Mouse (Mus musculus): ENCODE results near the gene Fxyd7. TPM values are rescaled to one million over a fixed set of nuclear protein-coding genes. Genes with fewer than 3 reads are reported as not detected.
A peak's percentile ranks its signal among the peaks of the same experiment; 100 is the strongest.

Fxyd7 gene
- polyA plus RNA-seq, 1 experiment = 1.0 TPM

- H3K4me1 ChIP-seq = peaks cover 84% of the 10 kb centered on the region
- H3K27me3 ChIP-seq (replicated peaks) = peaks cover 24% of the 10 kb centered on the region
- H3K9me3 ChIP-seq = peaks cover 4% of the 10 kb centered on the region; the same call in 1 of the 2 replicates
- peak overlapping the region; percentile 91 for H3K4me3 ChIP-seq (replicated peaks)
- TF ChIP-seq FLI1 (IDR thresholded peaks at IDR 0.05; ENCODE audit: low read length) (no peak), GATA1 (IDR thresholded peaks at IDR 0.05; ENCODE audit: borderline replicate concordance, low read length) (no peak)
- peaks cover 38% of the 10 kb centered on the region for H3K36me3 ChIP-seq (replicated peaks; ENCODE audit: low read length)
Observed at GRCm38 (mm10) chr7:31041662-31042315, 9.5 kb downstream of the Fxyd7 start.

GRCm38 (mm10) chr7:31041023-31041407, 10.3 kb downstream of the Fxyd7 start:
- peaks cover 46% of the 10 kb centered on the region for H3K36me3 ChIP-seq (replicated peaks; ENCODE audit: low read length)
- H3K4me3 ChIP-seq (replicated peaks) = peak overlapping the region; percentile 91
- peaks cover 17% of the 10 kb centered on the region for H3K27me3 ChIP-seq (replicated peaks)
- no peak for TF ChIP-seq FLI1 (IDR thresholded peaks at IDR 0.05; ENCODE audit: low read length)
- no peak for TF ChIP-seq GATA1 (IDR thresholded peaks at IDR 0.05; ENCODE audit: borderline replicate concordance, low read length)
- peaks cover 87% of the 10 kb centered on the region for H3K4me1 ChIP-seq
- peaks cover 4% of the 10 kb centered on the region; the same call in 1 of the 2 replicates for H3K9me3 ChIP-seq

GRCm38 (mm10) chr7:31040281-31041022, 10.8 kb downstream of the Fxyd7 start:
- Histone ChIP-seq H3K4me1 (peaks cover 92% of the 10 kb centered on the region), H3K36me3 (replicated peaks; ENCODE audit: low read length) (peaks cover 52% of the 10 kb centered on the region), H3K9me3 (peaks cover under 1% of the 10 kb centered on the region; the same call in 1 of the 2 replicates), H3K27me3 (replicated peaks) (peaks cover 15% of the 10 kb centered on the region), H3K4me3 (replicated peaks) (peak overlapping the region; percentile 91)
- TF ChIP-seq GATA1 (IDR thresholded peaks at IDR 0.05; ENCODE audit: borderline replicate concordance, low read length) (no peak), FLI1 (IDR thresholded peaks at IDR 0.05; ENCODE audit: low read length) (no peak)

- Histone ChIP-seq H3K4me3 (replicated peaks) (peak overlapping the region; percentile 60), H3K4me1 (peaks cover 98% of the 10 kb centered on the region), H3K9me3 (no peaks in the 10 kb centered on the region), H3K36me3 (replicated peaks; ENCODE audit: low read length) (peaks cover 66% of the 10 kb centered on the region), H3K27me3 (replicated peaks) (peaks cover 3% of the 10 kb centered on the region)
- no peak for TF ChIP-seq FLI1 (IDR thresholded peaks at IDR 0.05; ENCODE audit: low read length)
- TF ChIP-seq GATA1 (IDR thresholded peaks at IDR 0.05; ENCODE audit: borderline replicate concordance, low read length) = no peak
Observed at GRCm38 (mm10) chr7:31039011-31039410, 12.3 kb downstream of the Fxyd7 start.

- H3K9me3 ChIP-seq = no peaks in the 10 kb centered on the region
- peaks cover 98% of the 10 kb centered on the region for H3K4me1 ChIP-seq
- peak overlapping the region; percentile 86 for H3K4me3 ChIP-seq (replicated peaks)
- TF ChIP-seq FLI1 (IDR thresholded peaks at IDR 0.05; ENCODE audit: low read length) (no peak), GATA1 (IDR thresholded peaks at IDR 0.05; ENCODE audit: borderline replicate concordance, low read length) (no peak)
- H3K27me3 ChIP-seq (replicated peaks) = no peaks in the 10 kb centered on the region
- H3K36me3 ChIP-seq (replicated peaks; ENCODE audit: low read length) = peaks cover 78% of the 10 kb centered on the region
Observed at GRCm38 (mm10) chr7:31037675-31038074, 13.6 kb downstream of the Fxyd7 start.

GRCm38 (mm10) chr7:31036917-31037316, 14.3 kb downstream of the Fxyd7 start:
- H3K4me3 ChIP-seq (replicated peaks) = peak overlapping the region; percentile 86
- no peaks in the 10 kb centered on the region for H3K9me3 ChIP-seq
- H3K27me3 ChIP-seq (replicated peaks) = no peaks in the 10 kb centered on the region
- TF ChIP-seq GATA1 (IDR thresholded peaks at IDR 0.05; ENCODE audit: borderline replicate concordance, low read length) (no peak), FLI1 (IDR thresholded peaks at IDR 0.05; ENCODE audit: low read length) (no peak)
- H3K4me1 ChIP-seq = peaks cover 98% of the 10 kb centered on the region
- H3K36me3 ChIP-seq (replicated peaks; ENCODE audit: low read length) = peaks cover 85% of the 10 kb centered on the region

- Histone ChIP-seq H3K4me1 (peaks cover 90% of the 10 kb centered on the region), H3K4me3 (replicated peaks) (no peak overlapping the region), H3K27me3 (replicated peaks) (no peaks in the 10 kb centered on the region), H3K9me3 (no peaks in the 10 kb centered on the region), H3K36me3 (replicated peaks; ENCODE audit: low read length) (peaks cover 86% of the 10 kb centered on the region)
- TF ChIP-seq GATA1 (IDR thresholded peaks at IDR 0.05; ENCODE audit: borderline replicate concordance, low read length) = no peak
- TF ChIP-seq FLI1 (IDR thresholded peaks at IDR 0.05; ENCODE audit: low read length) = no peak
Observed at GRCm38 (mm10) chr7:31035291-31035690, 16.0 kb downstream of the Fxyd7 start.

GRCm38 (mm10) chr7:31034789-31035188, 16.5 kb downstream of the Fxyd7 start:
- Histone ChIP-seq H3K4me1 (peaks cover 85% of the 10 kb centered on the region), H3K4me3 (replicated peaks) (peak overlapping the region; percentile 26), H3K36me3 (replicated peaks; ENCODE audit: low read length) (peaks cover 85% of the 10 kb centered on the region), H3K9me3 (no peaks in the 10 kb centered on the region), H3K27me3 (replicated peaks) (no peaks in the 10 kb centered on the region)
- no peak for TF ChIP-seq FLI1 (IDR thresholded peaks at IDR 0.05; ENCODE audit: low read length)
- no peak for TF ChIP-seq GATA1 (IDR thresholded peaks at IDR 0.05; ENCODE audit: borderline replicate concordance, low read length)

- no peaks in the 10 kb centered on the region for H3K9me3 ChIP-seq
- no peaks in the 10 kb centered on the region for H3K27me3 ChIP-seq (replicated peaks)
- H3K4me3 ChIP-seq (replicated peaks) = peak overlapping the region; percentile 73
- TF ChIP-seq GATA1 (IDR thresholded peaks at IDR 0.05; ENCODE audit: borderline replicate concordance, low read length) = no peak
- TF ChIP-seq FLI1 (IDR thresholded peaks at IDR 0.05; ENCODE audit: low read length) = no peak
- H3K4me1 ChIP-seq = peaks cover 75% of the 10 kb centered on the region
- H3K36me3 ChIP-seq (replicated peaks; ENCODE audit: low read length) = peaks cover 75% of the 10 kb centered on the region
Observed at GRCm38 (mm10) chr7:31033409-31034165, 17.7 kb downstream of the Fxyd7 start.
